Mouse (Mus musculus): ENCODE measurements around the gene Calr4. TPM values are rescaled to one million over a fixed set of nuclear protein-coding genes. Genes with fewer than 3 reads are reported as not detected.

Gene Calr4
- polyA plus RNA-seq, 1 experiment from 2014 or later: 0.19 TPM

Other genes with a start within 250 kb of the Calr4 start
- gene Nrd1, start 233.8 kb upstream of the Calr4 start, polyA plus RNA-seq (2016; fragmentation: Nextera tagmentation; extraction: Ambion mirVana): 76.7 and 78.6 TPM in 2 replicates
- gene Osbpl9, start 32.2 kb upstream of the Calr4 start, polyA plus RNA-seq (2016; fragmentation: Nextera tagmentation; extraction: Ambion mirVana): 60.0 and 61.4 TPM in 2 replicates
- 40.4 and 41.8 TPM in 2 replicates for gene Eps15, start 45.8 kb downstream of the Calr4 start, polyA plus RNA-seq (2016; fragmentation: Nextera tagmentation; extraction: Ambion mirVana)
- 4.7 and 5.3 TPM in 2 replicates for gene Ttc39a, start 172.1 kb downstream of the Calr4 start, polyA plus RNA-seq (2016; fragmentation: Nextera tagmentation; extraction: Ambion mirVana)

Data from embryonic facial prominence, embryonic 10.5 days (tissue).